Mouse (Mus musculus): Measurements from ENCODE around the gene Gm11639.

DNA sequence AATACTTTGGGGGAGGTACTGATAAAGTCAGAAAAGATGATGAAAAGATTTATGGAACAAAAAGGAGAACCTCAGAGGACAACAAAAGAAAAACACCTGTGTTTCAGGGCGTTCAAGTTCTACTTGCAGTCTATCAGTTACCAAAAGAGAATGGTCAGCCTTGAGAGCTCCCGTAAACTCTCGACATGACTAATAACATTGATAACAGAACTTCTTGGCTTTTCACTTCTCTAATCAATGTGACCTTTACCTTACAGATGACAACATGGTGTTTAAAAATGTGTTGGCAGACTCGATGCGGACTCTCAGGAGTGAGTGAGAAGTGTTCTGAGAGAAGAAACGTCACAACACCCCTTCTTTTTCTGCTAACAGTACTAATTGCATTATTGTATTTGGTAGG is 344.7 kb downstream of the Gm11639 start:
- no peak for TF ChIP-seq CTCF (IDR thresholded peaks at IDR 0.05 in 2 of 3, conservative IDR thresholded peaks at IDR 0.05 in 1 of 3; ENCODE audit: control insufficient read depth in 1 of 3, insufficient read depth in 1 of 3, low read depth in 2 of 3, low read length in 3 of 3, poor library complexity in 1 of 3, severe bottlenecking in 1 of 3)
- TF ChIP-seq ELF1 (IDR thresholded peaks at IDR 0.05; ENCODE audit: low read depth, low read length): no peak

Measured in MEL (cell line).